Mouse (Mus musculus) embryo, embryonic 10 days (tissue): ENCODE results near the gene Adat3.
A peak's percentile ranks its signal among the peaks of the same experiment; 100 is the strongest.
"Not testable (repeated sequence)": the region's sequence is repeated elsewhere in the genome, so short reads cannot be mapped to it uniquely, and the experiment has no call there.

ENCODE experiments used
- DNase-seq: peaks from one replicate; pipeline ENCODE4 v3.0.0-alpha.2; 2015; ENCODE audit warnings: low spot score

The Adat3 gene

GRCm38 (mm10) chr10:80578131-80578750 is 24.4 kb upstream of the Adat3 start:
- DNase-seq: peak; percentile 80

GRCm38 (mm10) chr10:80578911-80579310 is 23.8 kb upstream of the Adat3 start:
- peak; percentile 85 for DNase-seq

- DNase-seq: no peak
Observed at GRCm38 (mm10) chr10:80583047-80583446, 19.6 kb upstream of the Adat3 start.

GRCm38 (mm10) chr10:80584045-80584488 is 18.6 kb upstream of the Adat3 start:
- no peak for DNase-seq

- DNase-seq: no peak
Observed at GRCm38 (mm10) chr10:80584642-80585552, 17.8 kb upstream of the Adat3 start.

GRCm38 (mm10) chr10:80585581-80585980 is 17.1 kb upstream of the Adat3 start:
- DNase-seq: no peak

GRCm38 (mm10) chr10:80586407-80587304 is 16.0 kb upstream of the Adat3 start:
- no peak for DNase-seq

- peak; percentile 23 for DNase-seq
Observed at GRCm38 (mm10) chr10:80587305-80587657, 15.4 kb upstream of the Adat3 start.

GRCm38 (mm10) chr10:80589127-80589878 is 13.4 kb upstream of the Adat3 start:
- DNase-seq: no peak

GRCm38 (mm10) chr10:80589879-80590854 is 12.5 kb upstream of the Adat3 start, which contains the start of gene Abhd17a:
TSS of gene Abhd17a (minus strand) at chr10:80590341.
- DNase-seq: peak; percentile 97

- DNase-seq: no peak
Observed at GRCm38 (mm10) chr10:80596318-80596717, 6.4 kb upstream of the Adat3 start.

GRCm38 (mm10) chr10:80603364-80603763 is 684 bp downstream of the Adat3 start:
- no peak for DNase-seq

- no peak for DNase-seq
Observed at GRCm38 (mm10) chr10:80604001-80604509, 1.4 kb downstream of the Adat3 start.

GRCm38 (mm10) chr10:80604988-80605387 is 2.3 kb downstream of the Adat3 start:
- no peak for DNase-seq

- not testable (repeated sequence) for DNase-seq
Observed at GRCm38 (mm10) chr10:80605721-80606120, 3.0 kb downstream of the Adat3 start, which contains the start of gene Gm49322. TSS of gene Gm49322 (plus strand) at chr10:80606021.

GRCm38 (mm10) chr10:80606306-80606705 is 3.6 kb downstream of the Adat3 start:
- DNase-seq: no peak

- DNase-seq: no peak
Observed at GRCm38 (mm10) chr10:80606737-80607350, 4.2 kb downstream of the Adat3 start.

GRCm38 (mm10) chr10:80608435-80608834 is 5.8 kb downstream of the Adat3 start:
- no peak for DNase-seq

- no peak for DNase-seq
Observed at GRCm38 (mm10) chr10:80609269-80609924, 6.7 kb downstream of the Adat3 start.
